8 mouse cellular contexts compared by ENCODE assay signal in genomic region chr7:91431594-91432240, GRCm38 (mm10).
DNase-seq lines count a peak whose midpoint lies in the region; ATAC-seq and TF ChIP-seq lines count a peak whose summit lies in the region.

No protein-coding gene starts in this region.

- DNase-seq in heart, adult 2 months: peak; percentile 3 to 23
- no peak for DNase-seq in heart, postnatal 25 days (ENCODE audit: low spot score)
- DNase-seq in ES-CJ7 (ENCODE audit: low read depth, low spot score): peak; percentile 34
- DNase-seq in cerebellum, adult 11-12 months: peak; percentile 27
- DNase-seq in kidney, postnatal 25 days: peak; percentile 36 to 58
- peak; percentile 71 for DNase-seq in mesoderm, embryonic 11.5 days (ENCODE audit: low read depth, low spot score)
- peak; percentile 52 to 53 for DNase-seq in right cerebral cortex, postnatal 36 days (ENCODE audit: low spot score in 2 of 2)

- H3K9me3 ChIP-seq in forebrain, embryonic 15.5 days: no peaks in the 10 kb centered on the region

- H3K27me3 ChIP-seq in heart, adult 2 months (ENCODE audit: control insufficient read depth, insufficient read depth, low read length): no peaks in the 10 kb centered on the region
- no peaks in the 10 kb centered on the region for H3K27me3 ChIP-seq in forebrain, embryonic 15.5 days

- no peak for TF ChIP-seq EP300 in heart, adult 2 months (IDR thresholded peaks at IDR 0.05; ENCODE audit: insufficient read depth, low read depth, low read length)

- WGBS in heart, adult 2 months: 39% methylated on average over 11 of the region's 11 CpGs
- WGBS in forebrain, embryonic 15.5 days: 43% methylated on average over 11 of the region's 11 CpGs

- no peak overlapping the region; the same call in 1 of the 2 replicates for H3K4me2 ChIP-seq in forebrain, embryonic 15.5 days (replicated peaks)

- intact Hi-C loops in heart, adult 2 months (cut with DNase I): no loop called here
- intact Hi-C loops in heart, postnatal 25 days (cut with DNase I): loop anchor here (2.0 to 5.0 kb wide), 2 partner anchors 204 to 919 kb away; no protein-coding TSS in a partner anchor

- ATAC-seq in forebrain, embryonic 15.5 days (replicated peaks): peak; percentile 49; the same call in 1 of the 2 replicates

- no peaks in the 10 kb centered on the region for H3K79me2 ChIP-seq in heart, adult 2 months (replicated peaks; ENCODE audit: control insufficient read depth, insufficient read depth, low read length)

- no peak overlapping the region for H3K27ac ChIP-seq in heart, adult 2 months
- H3K27ac ChIP-seq in forebrain, embryonic 15.5 days (replicated peaks): no peak overlapping the region

- no peak for TF ChIP-seq POLR2A in heart, adult 2 months (IDR thresholded peaks at IDR 0.05; ENCODE audit: insufficient read depth, low read depth, low read length)

- peak; percentile 97 for TF ChIP-seq CTCF in heart, adult 2 months (IDR thresholded peaks at IDR 0.05)

- no peaks in the 10 kb centered on the region for H3K36me3 ChIP-seq in heart, adult 2 months (ENCODE audit: control insufficient read depth, insufficient read depth, low read length)
- H3K36me3 ChIP-seq in forebrain, embryonic 15.5 days: no peaks in the 10 kb centered on the region

- H3K4me1 ChIP-seq in heart, adult 2 months (ENCODE audit: control insufficient read depth, insufficient read depth, low read length): no peaks in the 10 kb centered on the region
- H3K4me1 ChIP-seq in forebrain, embryonic 15.5 days: peaks cover 16% of the 10 kb centered on the region; the same call in 1 of the 2 replicates

- no peak overlapping the region for H3K9ac ChIP-seq in heart, adult 2 months (ENCODE audit: low read depth, low read length)
- H3K9ac ChIP-seq in forebrain, embryonic 15.5 days (replicated peaks): no peak overlapping the region

- no peak overlapping the region for H3K4me3 ChIP-seq in heart, adult 2 months
- no peak overlapping the region for H3K4me3 ChIP-seq in forebrain, embryonic 15.5 days
